Mouse (Mus musculus) heart, postnatal 4 days (tissue): ENCODE measurements around the gene Tjp3. TPM values are rescaled to one million over a fixed set of nuclear protein-coding genes. Genes with fewer than 3 reads are reported as not detected.

Experiments
- DNase-seq: peaks from one replicate; pipeline ENCODE4 v3.0.0; 2021
- total RNA-seq, 2 experiments: library from RNA; stranded (reverse); gene quantifications; 2 replicates each; pipeline ENCODE4 v1.2.3; 2021

Gene Tjp3
- total RNA-seq, 2 experiments from 2014 or later = 0.50 TPM; not detected in 1

- peak; percentile 59 for DNase-seq
Observed at GRCm38 (mm10) chr10:81297845-81298244, 6.5 kb upstream of the Tjp3 start.

DNA sequence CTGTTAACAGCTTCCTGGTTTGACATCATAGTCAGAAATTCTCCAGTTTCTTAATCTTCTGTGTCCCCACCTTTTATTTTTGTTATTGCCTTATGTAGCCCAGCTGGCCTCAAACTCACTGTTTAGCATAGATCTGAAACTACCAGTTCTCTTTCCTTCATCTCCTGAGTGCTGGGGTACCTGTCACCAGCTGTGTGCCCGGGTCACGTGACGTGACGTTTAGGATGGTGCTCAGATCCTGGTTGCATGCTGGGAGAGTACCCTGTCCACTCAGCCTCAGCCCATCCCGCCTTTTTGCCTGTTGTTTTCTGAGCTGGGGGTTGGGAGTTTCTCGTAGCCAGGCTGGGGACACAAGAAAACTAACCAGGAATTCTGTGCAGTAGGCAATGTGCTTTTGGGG lies 5.9 kb upstream of the Tjp3 start:
- DNase-seq = no peak

GRCm38 (mm10) chr10:81295185-81295584 lies 3.8 kb upstream of the Tjp3 start:
- no peak for DNase-seq

DNA sequence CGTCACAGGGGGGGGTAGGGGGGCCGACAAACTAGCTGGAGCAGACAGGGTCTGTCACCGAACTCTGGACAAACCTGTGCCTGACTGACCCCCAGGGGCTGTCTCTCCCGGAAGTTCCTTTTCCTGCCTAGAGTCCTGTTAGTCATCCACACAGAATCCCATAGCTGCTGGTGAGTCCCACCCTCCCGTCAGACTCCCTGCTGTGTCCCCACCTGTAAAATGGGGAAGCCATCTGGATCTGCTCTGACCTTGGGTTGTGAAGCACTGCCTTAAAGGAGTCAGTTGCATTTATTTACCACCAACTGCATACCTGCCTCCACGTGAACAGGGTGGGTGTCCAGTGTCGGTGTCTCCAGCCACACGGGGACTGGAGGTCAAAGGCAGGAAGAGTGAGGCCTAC lies 3.1 kb upstream of the Tjp3 start:
- DNase-seq = no peak

DNA sequence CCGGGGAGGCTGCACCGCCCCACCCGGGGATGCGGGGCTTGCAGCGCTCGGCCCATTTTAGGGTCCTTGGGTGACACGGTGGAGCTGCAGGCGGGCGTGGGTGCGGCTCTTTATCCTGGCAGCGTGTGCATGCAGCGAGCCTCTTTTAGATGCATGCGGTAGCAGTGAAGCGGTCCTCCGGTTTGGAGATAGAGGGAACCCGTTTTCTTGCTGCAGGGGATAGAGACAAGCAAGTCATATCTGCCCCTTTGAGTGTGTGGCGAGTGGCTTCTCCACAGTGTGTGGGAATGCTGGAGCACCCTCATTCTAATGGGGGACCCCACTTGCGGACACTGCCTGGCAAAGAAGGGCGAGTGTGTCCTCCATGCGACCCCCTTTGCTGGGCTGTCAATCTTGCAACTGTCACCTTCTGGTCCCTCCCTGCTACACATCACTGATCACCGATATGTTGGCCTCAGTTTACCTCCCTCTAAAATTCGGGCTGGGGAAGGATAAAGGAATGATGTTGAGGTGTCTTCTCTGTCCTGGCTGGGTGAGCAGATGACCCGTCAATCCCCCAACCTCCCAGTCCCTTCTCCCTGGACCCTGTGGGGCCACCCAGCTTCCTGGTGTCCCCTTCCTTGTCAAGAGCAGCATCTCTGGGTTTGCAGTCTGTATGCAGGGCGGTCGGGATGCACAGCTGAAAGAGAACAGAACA lies 2.1 kb upstream of the Tjp3 start:
- no peak for DNase-seq

DNA sequence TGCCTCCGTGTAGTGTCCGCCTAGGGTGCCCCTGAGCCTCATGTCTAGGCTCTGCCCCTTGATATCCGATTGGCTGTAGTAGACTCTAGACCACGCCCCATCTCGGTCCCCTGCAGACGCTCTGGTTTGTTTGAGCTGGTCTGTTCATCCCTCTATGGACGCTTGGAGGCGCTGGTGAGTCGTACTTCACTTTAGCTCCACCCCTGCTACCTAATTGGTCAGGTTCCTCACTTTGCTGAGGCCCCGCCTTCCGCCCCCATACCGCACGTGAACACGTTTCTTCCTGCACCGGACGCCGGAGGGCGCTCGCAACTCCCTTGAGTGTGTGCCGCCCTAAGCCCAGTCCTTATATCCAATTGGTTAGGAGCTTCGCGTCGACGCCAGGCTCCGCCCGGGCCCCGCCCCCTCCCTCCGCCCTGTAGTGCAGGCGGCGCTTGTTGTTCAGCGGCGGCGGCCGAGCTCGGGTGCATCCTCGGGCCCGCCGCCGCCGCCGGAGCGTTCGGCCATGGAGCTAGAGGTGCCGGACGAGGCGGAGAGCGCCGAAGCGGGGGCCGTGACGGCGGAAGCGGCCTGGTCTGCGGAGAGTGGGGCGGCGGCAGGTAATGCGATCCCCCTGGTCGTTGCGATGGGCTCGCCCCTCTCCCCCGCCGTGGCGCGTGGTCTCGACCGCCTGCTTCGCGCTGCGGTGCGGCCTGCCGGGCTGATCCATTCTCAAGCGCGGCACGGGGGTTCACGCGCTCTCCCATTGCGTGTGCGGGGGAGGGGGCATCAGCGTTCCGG lies 1.4 kb upstream of the Tjp3 start, which contains the start of gene Pip5k1c:
TSS of gene Pip5k1c (plus strand) at position 410 of the 780 bp plus-strand sequence.
- DNase-seq = peak; percentile 100

- no peak for DNase-seq
Observed at GRCm38 (mm10) chr10:81290698-81291460, 502 bp downstream of the Tjp3 start.

DNA sequence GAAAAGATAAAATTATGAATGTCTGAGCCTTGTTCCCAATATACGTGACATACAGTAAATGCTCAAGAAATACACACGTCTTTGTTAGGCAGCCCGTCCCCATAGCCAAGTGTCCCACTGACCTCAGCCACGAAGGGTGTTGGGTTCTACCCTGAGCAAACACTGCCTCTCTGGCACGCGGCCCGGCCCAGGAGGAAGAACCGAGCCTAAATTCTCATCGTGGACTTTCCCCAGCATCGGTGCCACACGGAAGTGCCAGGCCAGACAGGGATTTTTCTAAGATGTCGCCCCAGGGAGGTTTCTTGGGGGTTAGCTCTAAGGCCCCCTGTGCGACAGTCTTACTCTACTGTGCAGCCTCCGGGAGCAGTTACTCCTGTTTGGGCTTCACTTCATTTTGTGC lies 1.6 kb downstream of the Tjp3 start:
- no peak for DNase-seq

DNA sequence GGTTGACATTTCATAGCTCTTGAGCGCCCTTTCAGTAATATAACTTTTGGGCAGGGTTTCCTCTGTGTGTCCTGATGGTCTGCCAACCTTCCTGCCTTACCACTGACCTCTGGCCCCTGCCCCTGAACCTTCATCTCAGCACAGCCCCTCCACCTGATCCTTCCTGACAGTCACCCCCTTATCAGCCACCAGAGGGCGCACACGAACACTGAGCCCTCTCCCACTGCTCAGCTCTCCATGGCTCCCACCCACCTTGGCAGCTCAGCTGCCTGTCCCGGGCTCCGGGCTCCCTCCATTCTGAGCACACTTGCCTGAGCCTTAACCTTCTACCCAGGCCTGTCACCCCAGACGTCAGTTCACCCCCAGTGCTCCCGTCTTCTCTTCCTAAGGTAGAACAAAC lies 2.1 kb downstream of the Tjp3 start:
- peak; percentile 80 for DNase-seq

GRCm38 (mm10) chr10:81288601-81289000 lies 2.8 kb downstream of the Tjp3 start:
- DNase-seq = peak; percentile 68

GRCm38 (mm10) chr10:81287513-81288157 lies 3.7 kb downstream of the Tjp3 start:
- peak; percentile 82 for DNase-seq

DNA sequence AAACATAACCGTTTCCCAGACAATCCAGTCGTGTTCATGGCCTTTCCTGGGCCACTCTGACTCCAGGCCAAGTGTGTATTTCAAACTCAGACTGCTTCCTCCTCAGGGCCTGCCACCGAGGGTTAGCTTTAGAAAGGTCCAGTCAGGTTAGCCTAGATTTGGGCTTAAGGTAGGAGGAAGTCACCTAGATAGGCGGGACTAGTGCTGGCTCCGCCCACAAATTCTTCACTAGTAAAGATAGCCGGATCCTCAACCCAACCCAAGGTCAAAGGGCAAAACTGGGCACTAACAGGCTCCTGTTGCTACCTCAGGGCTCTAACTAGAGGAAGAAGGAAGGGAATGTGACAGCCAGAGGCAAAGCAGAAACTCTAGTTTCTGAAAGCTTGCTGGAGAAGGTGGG lies 4.8 kb downstream of the Tjp3 start:
- DNase-seq = no peak

DNA sequence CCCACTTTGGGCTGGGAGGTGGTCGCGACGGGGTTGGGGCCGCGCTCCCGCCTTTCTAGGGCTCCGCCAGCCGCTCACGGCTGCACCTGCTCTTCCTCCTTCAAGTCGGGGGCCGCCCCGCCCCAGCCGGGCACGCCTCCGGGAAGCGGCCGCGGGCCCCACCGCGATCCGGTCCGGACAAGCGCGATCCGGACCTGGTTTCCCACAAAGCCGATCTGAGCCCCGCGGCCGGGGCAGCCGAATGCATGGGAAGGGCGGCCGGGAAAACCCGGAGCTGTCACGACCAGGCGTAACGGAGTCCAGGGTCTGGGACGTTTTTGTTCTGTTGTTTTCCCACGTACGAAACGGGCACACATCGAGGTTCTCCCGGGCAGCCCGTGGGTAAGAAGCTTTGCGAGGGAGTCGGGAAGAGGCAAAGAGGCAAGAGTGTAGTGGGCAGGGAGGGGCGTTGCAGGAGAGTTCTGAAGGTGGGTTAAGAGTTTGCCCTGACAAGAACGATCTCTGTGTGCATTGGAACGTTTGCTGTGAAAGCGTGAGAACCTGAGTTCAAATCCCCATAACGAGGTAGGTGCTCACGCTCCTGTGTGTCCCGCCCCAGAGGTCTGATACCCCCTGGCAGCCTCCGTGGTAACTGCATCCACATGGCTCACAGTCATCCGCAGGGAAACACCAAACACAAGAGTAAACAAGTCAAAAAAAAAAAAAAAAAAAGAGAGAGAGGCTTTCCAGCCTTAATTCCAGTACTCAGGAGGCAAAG lies 5.5 kb downstream of the Tjp3 start:
- peak; percentile 95 for DNase-seq

DNA sequence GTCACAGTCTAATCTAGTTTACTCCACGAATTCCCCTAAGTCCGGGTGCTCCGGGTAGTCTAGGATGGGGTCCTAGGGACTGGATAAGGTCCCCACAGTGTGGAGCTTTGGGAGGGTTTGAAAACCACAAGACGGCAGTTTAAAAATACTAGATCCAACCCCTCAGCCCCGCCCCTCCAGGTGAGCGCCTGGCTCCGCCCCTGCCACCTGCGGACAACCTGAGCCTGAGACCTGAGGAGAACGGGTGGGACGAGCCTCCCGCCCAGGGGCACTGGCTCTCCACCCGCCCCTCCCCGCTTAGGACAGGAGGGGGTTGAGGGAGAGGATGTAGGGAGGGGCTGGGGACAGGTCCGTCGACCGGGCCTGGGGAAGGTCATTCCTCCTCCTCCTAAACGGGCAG lies 6.7 kb downstream of the Tjp3 start:
- no peak for DNase-seq

- DNase-seq = no peak
Observed at GRCm38 (mm10) chr10:81284189-81284588, 7.2 kb downstream of the Tjp3 start.

GRCm38 (mm10) chr10:81279496-81279895 lies 11.9 kb downstream of the Tjp3 start:
- DNase-seq = no peak

- peak; percentile 34 for DNase-seq
Observed at GRCm38 (mm10) chr10:81277676-81278075, 13.7 kb downstream of the Tjp3 start.

- DNase-seq = no peak
Observed at GRCm38 (mm10) chr10:81273842-81274241, 17.5 kb downstream of the Tjp3 start.

DNA sequence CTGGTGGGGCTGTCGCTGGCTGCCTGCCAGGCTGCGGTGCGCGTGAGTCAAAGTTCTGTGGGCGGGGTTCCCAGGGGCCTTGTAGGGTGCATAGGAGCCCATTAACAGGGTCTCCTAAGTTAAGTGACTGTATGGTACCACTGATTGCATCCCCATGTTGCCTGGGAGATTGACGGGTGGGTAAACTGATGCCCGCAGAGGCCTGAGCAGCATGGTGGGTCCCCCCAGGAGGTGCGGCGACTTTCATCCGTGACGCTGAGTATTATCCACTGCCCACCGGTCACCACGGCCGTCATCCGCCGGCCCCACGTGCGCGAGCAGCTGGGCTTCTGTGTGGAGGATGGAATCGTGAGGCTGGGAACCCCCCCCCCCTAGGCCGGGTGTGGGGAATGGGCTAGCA lies 19.0 kb downstream of the Tjp3 start:
- no peak for DNase-seq

- no peak for DNase-seq
Observed at GRCm38 (mm10) chr10:81268643-81269412, 22.6 kb downstream of the Tjp3 start.

DNA sequence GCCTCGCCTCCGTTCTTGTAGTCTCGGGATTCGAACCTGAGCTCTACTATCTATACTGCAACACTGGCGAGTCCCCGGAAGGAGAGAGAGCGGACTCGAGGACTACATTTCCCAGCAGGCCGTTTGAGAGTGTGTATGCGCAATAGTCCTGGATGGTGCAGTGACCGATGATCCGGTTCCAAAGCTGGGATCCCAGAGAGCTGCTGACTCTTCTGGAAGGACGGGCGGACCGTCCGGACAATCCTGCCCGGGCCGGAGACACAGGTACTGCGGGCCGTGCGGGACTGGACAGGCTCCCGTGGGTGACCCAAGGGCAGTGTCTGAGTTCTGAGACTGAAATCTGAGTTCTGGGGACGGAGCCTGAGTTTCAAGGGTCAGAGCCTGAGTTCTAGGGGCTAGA lies 23.3 kb downstream of the Tjp3 start:
- peak; percentile 84 for DNase-seq
